Mouse (Mus musculus): ENCODE results near the gene Acsm1. TPM values are rescaled to one million over a fixed set of nuclear protein-coding genes. Genes with fewer than 3 reads are reported as not detected.
"Not testable (repeated sequence)": the region's sequence is repeated elsewhere in the genome, so short reads cannot be mapped to it uniquely, and the experiment has no call there.

Gene Acsm1
- polyA plus RNA-seq (2014; fragmentation: Nextera tagmentation; extraction: Ambion mirVana) = not detected in 2 replicates

GRCm38 (mm10) chr7:119606664-119607076 is at the start of gene Acsm1:
TSS of gene Acsm1 (plus strand) at chr7:119607026.
- H3K36me3 ChIP-seq (ENCODE audit: control insufficient read depth, insufficient read depth, low read length) = no peaks in the 10 kb centered on the region
- ATAC-seq (ENCODE audit: low FRiP score) = no peak
- H3K4me2 ChIP-seq = no peak within 1 kb of the TSS
- no peaks in the 10 kb centered on the region for H3K4me1 ChIP-seq (ENCODE audit: control insufficient read depth, insufficient read depth, low read length)
- no peak within 1 kb of the TSS for H3K4me3 ChIP-seq (ENCODE audit: low read depth, low read length)
- H3K9ac ChIP-seq (ENCODE audit: low read length) = no peak within 1 kb of the TSS
- WGBS = 83% methylated on average over 5 of the region's 5 CpGs
- H3K27me3 ChIP-seq (ENCODE audit: control insufficient read depth, insufficient read depth, low read length) = no peaks in the 10 kb centered on the region
- DNase-seq (ENCODE audit: low spot score, missing footprints) = no peak
- no peaks in the 10 kb centered on the region for H3K9me3 ChIP-seq (ENCODE audit: control insufficient read depth, low read length)
- H3K27ac ChIP-seq (ENCODE audit: low read depth, low read length) = no peak within 1 kb of the TSS

GRCm38 (mm10) chr7:119559789-119560451 is 46.9 kb upstream of the Acsm1 start:
- H3K4me2 ChIP-seq = no peak overlapping the region
- ATAC-seq (ENCODE audit: low FRiP score) = no peak
- H3K27ac ChIP-seq (ENCODE audit: low read depth, low read length) = no peak overlapping the region
- H3K4me1 ChIP-seq (ENCODE audit: control insufficient read depth, insufficient read depth, low read length) = no peaks in the 10 kb centered on the region
- WGBS = 86% methylated on average over 3 of the region's 3 CpGs
- H3K9ac ChIP-seq (ENCODE audit: low read length) = no peak overlapping the region
- no peak for DNase-seq (ENCODE audit: low spot score, missing footprints)
- no peaks in the 10 kb centered on the region for H3K27me3 ChIP-seq (ENCODE audit: control insufficient read depth, insufficient read depth, low read length)
- no peak overlapping the region for H3K4me3 ChIP-seq (ENCODE audit: low read depth, low read length)
- H3K36me3 ChIP-seq (ENCODE audit: control insufficient read depth, insufficient read depth, low read length) = no peaks in the 10 kb centered on the region
- H3K9me3 ChIP-seq (ENCODE audit: control insufficient read depth, low read length) = no peaks in the 10 kb centered on the region

- Histone ChIP-seq H3K4me3 (ENCODE audit: low read depth, low read length) (no peak overlapping the region), H3K9ac (ENCODE audit: low read length) (no peak overlapping the region), H3K27me3 (ENCODE audit: control insufficient read depth, insufficient read depth, low read length) (no peaks in the 10 kb centered on the region), H3K4me2 (no peak overlapping the region), H3K9me3 (ENCODE audit: control insufficient read depth, low read length) (no peaks in the 10 kb centered on the region), H3K27ac (ENCODE audit: low read depth, low read length) (no peak overlapping the region), H3K4me1 (ENCODE audit: control insufficient read depth, insufficient read depth, low read length) (no peaks in the 10 kb centered on the region), H3K36me3 (ENCODE audit: control insufficient read depth, insufficient read depth, low read length) (no peaks in the 10 kb centered on the region)
- ATAC-seq (ENCODE audit: low FRiP score) (no peak), DNase-seq (ENCODE audit: low spot score, missing footprints) (no peak)
- 92% methylated on average over 3 of the region's 3 CpGs for WGBS
These were observed 46.4 kb upstream of the Acsm1 start for GRCm38 (mm10) chr7:119560452-119560835.

- H3K27me3 ChIP-seq (ENCODE audit: control insufficient read depth, insufficient read depth, low read length) = no peaks in the 10 kb centered on the region
- H3K4me1 ChIP-seq (ENCODE audit: control insufficient read depth, insufficient read depth, low read length) = no peaks in the 10 kb centered on the region
- no peak overlapping the region for H3K4me3 ChIP-seq (ENCODE audit: low read depth, low read length)
- WGBS = 56% methylated on average over 4 of the region's 4 CpGs
- no peak overlapping the region for H3K27ac ChIP-seq (ENCODE audit: low read depth, low read length)
- DNase-seq (ENCODE audit: low spot score, missing footprints) = no peak
- H3K36me3 ChIP-seq (ENCODE audit: control insufficient read depth, insufficient read depth, low read length) = no peaks in the 10 kb centered on the region
- no peaks in the 10 kb centered on the region for H3K9me3 ChIP-seq (ENCODE audit: control insufficient read depth, low read length)
- no peak overlapping the region for H3K4me2 ChIP-seq
- no peak for ATAC-seq (ENCODE audit: low FRiP score)
- no peak overlapping the region for H3K9ac ChIP-seq (ENCODE audit: low read length)
These were observed 45.4 kb upstream of the Acsm1 start for GRCm38 (mm10) chr7:119561441-119561840.

- DNase-seq (ENCODE audit: low spot score, missing footprints); H3K27ac ChIP-seq (ENCODE audit: low read depth, low read length); H3K4me3 ChIP-seq (ENCODE audit: low read depth, low read length); H3K27me3 ChIP-seq (ENCODE audit: control insufficient read depth, insufficient read depth, low read length); H3K9ac ChIP-seq (ENCODE audit: low read length); H3K9me3 ChIP-seq (ENCODE audit: control insufficient read depth, low read length); ATAC-seq (ENCODE audit: low FRiP score); H3K36me3 ChIP-seq (ENCODE audit: control insufficient read depth, insufficient read depth, low read length); H3K4me2 ChIP-seq; H3K4me1 ChIP-seq (ENCODE audit: control insufficient read depth, insufficient read depth, low read length): not testable (repeated sequence)
- WGBS = 93% methylated on average over 2 of the region's 2 CpGs
These were observed 44.4 kb upstream of the Acsm1 start for GRCm38 (mm10) chr7:119562476-119562875.

- Histone ChIP-seq H3K36me3 (ENCODE audit: control insufficient read depth, insufficient read depth, low read length) (no peaks in the 10 kb centered on the region), H3K4me3 (ENCODE audit: low read depth, low read length) (no peak overlapping the region), H3K27me3 (ENCODE audit: control insufficient read depth, insufficient read depth, low read length) (no peaks in the 10 kb centered on the region), H3K4me1 (ENCODE audit: control insufficient read depth, insufficient read depth, low read length) (no peaks in the 10 kb centered on the region), H3K4me2 (no peak overlapping the region), H3K9me3 (ENCODE audit: control insufficient read depth, low read length) (no peaks in the 10 kb centered on the region), H3K9ac (ENCODE audit: low read length) (no peak overlapping the region), H3K27ac (ENCODE audit: low read depth, low read length) (no peak overlapping the region)
- ATAC-seq (ENCODE audit: low FRiP score) = no peak
- 79% methylated on average over 3 of the region's 3 CpGs for WGBS
- no peak for DNase-seq (ENCODE audit: low spot score, missing footprints)
These were observed 12.2 kb upstream of the Acsm1 start for GRCm38 (mm10) chr7:119594530-119595107.

GRCm38 (mm10) chr7:119595306-119595705 is 11.5 kb upstream of the Acsm1 start:
- ATAC-seq (ENCODE audit: low FRiP score) = no peak
- Histone ChIP-seq H3K27me3 (ENCODE audit: control insufficient read depth, insufficient read depth, low read length) (no peaks in the 10 kb centered on the region), H3K9ac (ENCODE audit: low read length) (no peak overlapping the region), H3K4me2 (no peak overlapping the region), H3K4me3 (ENCODE audit: low read depth, low read length) (no peak overlapping the region), H3K27ac (ENCODE audit: low read depth, low read length) (no peak overlapping the region), H3K4me1 (ENCODE audit: control insufficient read depth, insufficient read depth, low read length) (no peaks in the 10 kb centered on the region), H3K36me3 (ENCODE audit: control insufficient read depth, insufficient read depth, low read length) (no peaks in the 10 kb centered on the region), H3K9me3 (ENCODE audit: control insufficient read depth, low read length) (no peaks in the 10 kb centered on the region)
- 25% methylated on average over 1 of the region's 1 CpGs for WGBS
- no peak for DNase-seq (ENCODE audit: low spot score, missing footprints)

GRCm38 (mm10) chr7:119596536-119596935 is 10.3 kb upstream of the Acsm1 start:
- H3K27me3 ChIP-seq (ENCODE audit: control insufficient read depth, insufficient read depth, low read length) = no peaks in the 10 kb centered on the region
- H3K4me2 ChIP-seq = no peak overlapping the region
- no peaks in the 10 kb centered on the region for H3K9me3 ChIP-seq (ENCODE audit: control insufficient read depth, low read length)
- ATAC-seq (ENCODE audit: low FRiP score) (no peak), DNase-seq (ENCODE audit: low spot score, missing footprints) (no peak)
- H3K9ac ChIP-seq (ENCODE audit: low read length) = no peak overlapping the region
- no peak overlapping the region for H3K27ac ChIP-seq (ENCODE audit: low read depth, low read length)
- H3K36me3 ChIP-seq (ENCODE audit: control insufficient read depth, insufficient read depth, low read length) = no peaks in the 10 kb centered on the region
- H3K4me3 ChIP-seq (ENCODE audit: low read depth, low read length) = no peak overlapping the region
- H3K4me1 ChIP-seq (ENCODE audit: control insufficient read depth, insufficient read depth, low read length) = no peaks in the 10 kb centered on the region
- WGBS = 70% methylated on average over 2 of the region's 2 CpGs

GRCm38 (mm10) chr7:119601195-119601953 is 5.5 kb upstream of the Acsm1 start:
- Histone ChIP-seq H3K36me3 (ENCODE audit: control insufficient read depth, insufficient read depth, low read length) (no peaks in the 10 kb centered on the region), H3K4me1 (ENCODE audit: control insufficient read depth, insufficient read depth, low read length) (no peaks in the 10 kb centered on the region), H3K27me3 (ENCODE audit: control insufficient read depth, insufficient read depth, low read length) (no peaks in the 10 kb centered on the region), H3K9me3 (ENCODE audit: control insufficient read depth, low read length) (no peaks in the 10 kb centered on the region), H3K9ac (ENCODE audit: low read length) (no peak overlapping the region), H3K4me2 (no peak overlapping the region), H3K4me3 (ENCODE audit: low read depth, low read length) (no peak overlapping the region), H3K27ac (ENCODE audit: low read depth, low read length) (no peak overlapping the region)
- ATAC-seq (ENCODE audit: low FRiP score) = no peak
- DNase-seq (ENCODE audit: low spot score, missing footprints) = no peak
- WGBS = 90% methylated on average over 2 of the region's 2 CpGs

Measured in midbrain, embryonic 11.5 days (tissue).